Mouse (Mus musculus): ENCODE measurements around the gene Olfr652. TPM values are rescaled to one million over a fixed set of nuclear protein-coding genes. Genes with fewer than 3 reads are reported as not detected.

The Olfr652 gene
- not detected in 2 replicates for polyA plus RNA-seq (2015; fragmentation: Nextera tagmentation; extraction: Ambion mirVana)

DNA sequence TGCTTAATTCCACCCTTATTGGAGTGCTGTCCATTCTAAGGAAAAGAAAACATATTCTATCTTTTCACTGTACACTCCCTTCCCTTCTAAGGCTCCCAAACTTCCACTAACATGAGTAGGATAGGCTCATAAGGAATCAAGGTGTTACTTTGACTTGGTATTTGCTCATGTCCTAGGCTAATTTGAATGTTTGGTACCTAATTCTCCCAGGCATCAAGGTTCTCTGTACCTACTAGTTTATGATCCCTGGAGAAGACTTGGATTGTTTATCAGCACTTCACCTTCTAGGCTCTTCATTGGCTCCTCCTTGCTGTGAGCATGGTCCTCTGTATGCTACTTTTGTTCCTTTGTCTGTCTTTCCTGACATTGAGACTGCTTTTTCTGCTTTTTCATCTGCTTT, at the start of gene Olfr652:
TSS of gene Olfr652 (plus strand) at position 301 of the 400 bp plus-strand sequence.
- Histone ChIP-seq H3K27me3 (ENCODE audit: insufficient read depth, low read length) (no peaks in the 10 kb centered on the region), H3K4me3 (ENCODE audit: low read depth, low read length) (no peak within 1 kb of the TSS), H3K27ac (ENCODE audit: low read depth) (no peak within 1 kb of the TSS), H3K9me3 (ENCODE audit: low read length) (no peaks in the 10 kb centered on the region), H3K4me2 (ENCODE audit: low read depth, low read length) (no peak within 1 kb of the TSS), H3K9ac (replicated peaks) (no peak within 1 kb of the TSS), H3K36me3 (replicated peaks; ENCODE audit: insufficient read depth, low read length) (no peaks in the 10 kb centered on the region), H3K4me1 (ENCODE audit: insufficient read depth) (no peaks in the 10 kb centered on the region)
- ATAC-seq (no peak), DNase-seq (no peak)
- TF ChIP-seq EP300 (IDR thresholded peaks at IDR 0.05; ENCODE audit: low read depth) (no peak), CTCF (IDR thresholded peaks at IDR 0.05; ENCODE audit: low read depth) (no peak)

DNA sequence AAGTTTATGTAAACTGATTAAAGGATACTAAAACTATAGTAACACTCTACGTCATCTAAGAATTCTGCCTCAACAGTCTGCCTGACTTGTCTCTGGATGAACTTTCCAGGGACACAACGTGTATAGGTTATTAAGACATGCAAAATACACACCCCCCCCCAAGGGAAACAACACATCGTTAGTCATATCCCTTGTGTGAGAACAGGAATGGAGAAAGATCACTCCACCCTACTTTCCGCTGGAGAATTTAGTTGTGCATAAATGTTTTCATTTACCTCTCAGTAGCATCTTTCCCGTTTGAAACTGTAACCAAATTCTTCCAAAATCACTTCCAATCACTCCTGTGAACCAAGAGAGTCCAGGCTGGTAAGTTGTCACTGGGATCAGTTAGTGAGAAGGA, 10.9 kb upstream of the Olfr652 start, which contains the start of gene Olfr651:
TSS of gene Olfr651 (plus strand) at position 301 of the 400 bp plus-strand sequence.
- ATAC-seq (no peak), DNase-seq (no peak)
- TF ChIP-seq CTCF (IDR thresholded peaks at IDR 0.05; ENCODE audit: low read depth) (no peak), EP300 (IDR thresholded peaks at IDR 0.05; ENCODE audit: low read depth) (no peak)
- H3K4me1 ChIP-seq (ENCODE audit: insufficient read depth), result no peaks in the 10 kb centered on the region
- no peak within 1 kb of the TSS for H3K4me3 ChIP-seq (ENCODE audit: low read depth, low read length)
- H3K4me2 ChIP-seq (ENCODE audit: low read depth, low read length), result no peak within 1 kb of the TSS
- no peaks in the 10 kb centered on the region for H3K36me3 ChIP-seq (replicated peaks; ENCODE audit: insufficient read depth, low read length)
- WGBS (ENCODE audit: insufficient replicate concordance), result 73% methylated on average over 5 of the region's 5 CpGs
- H3K9me3 ChIP-seq (ENCODE audit: low read length), result no peaks in the 10 kb centered on the region
- H3K27me3 ChIP-seq (ENCODE audit: insufficient read depth, low read length), result no peaks in the 10 kb centered on the region
- H3K9ac ChIP-seq (replicated peaks), result no peak within 1 kb of the TSS
- no peak within 1 kb of the TSS for H3K27ac ChIP-seq (ENCODE audit: low read depth)

DNA sequence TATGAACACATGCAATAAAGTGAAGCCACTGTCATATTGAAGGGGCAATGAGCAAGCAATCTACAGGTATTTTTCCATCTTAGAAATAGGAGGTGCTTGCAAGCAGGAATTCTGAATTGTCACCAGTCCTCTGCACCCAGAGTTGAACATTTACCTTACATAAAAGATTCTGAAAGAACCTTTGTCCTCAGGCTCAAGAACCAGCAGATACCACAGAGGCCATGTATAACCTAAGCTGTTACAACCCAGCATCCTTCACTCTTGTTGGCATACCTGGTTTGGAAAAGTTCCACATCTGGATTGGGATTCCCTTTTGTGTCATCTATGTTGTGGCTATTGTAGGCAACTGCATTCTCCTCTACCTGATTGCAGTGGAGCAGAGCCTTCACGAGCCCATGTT, 8.0 kb upstream of the Olfr652 start:
- Histone ChIP-seq H3K4me3 (ENCODE audit: low read depth, low read length) (no peak overlapping the region), H3K27ac (ENCODE audit: low read depth) (no peak overlapping the region), H3K4me1 (ENCODE audit: insufficient read depth) (no peaks in the 10 kb centered on the region), H3K9me3 (ENCODE audit: low read length) (no peaks in the 10 kb centered on the region), H3K36me3 (replicated peaks; ENCODE audit: insufficient read depth, low read length) (no peaks in the 10 kb centered on the region), H3K4me2 (ENCODE audit: low read depth, low read length) (no peak overlapping the region), H3K9ac (replicated peaks) (no peak overlapping the region), H3K27me3 (ENCODE audit: insufficient read depth, low read length) (no peaks in the 10 kb centered on the region)
- no peak for ATAC-seq
- TF ChIP-seq EP300 (IDR thresholded peaks at IDR 0.05; ENCODE audit: low read depth) (no peak), CTCF (IDR thresholded peaks at IDR 0.05; ENCODE audit: low read depth) (no peak)
- DNase-seq, result no peak
- WGBS (ENCODE audit: insufficient replicate concordance), result 56% methylated on average over 1 of the region's 1 CpGs

DNA sequence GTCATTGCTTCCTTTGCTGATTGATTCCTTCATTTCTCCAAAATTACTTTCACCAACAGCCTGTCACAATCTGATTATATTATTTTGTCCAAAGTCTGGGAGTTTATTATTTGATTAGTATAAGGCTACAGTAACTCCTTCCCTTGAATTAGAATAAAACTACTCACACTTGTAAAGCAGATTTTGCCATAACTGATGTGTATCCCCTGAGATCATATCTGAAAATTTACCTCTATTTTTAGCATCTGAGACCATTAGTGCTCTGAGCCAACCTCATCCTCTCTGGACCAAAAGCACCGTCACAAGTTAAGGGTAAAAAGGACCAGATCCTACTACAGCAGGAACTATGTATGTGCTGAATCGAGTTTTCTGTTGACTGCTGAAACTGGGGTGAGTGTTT, 16.3 kb downstream of the Olfr652 start, which contains the start of gene Olfr653:
TSS of gene Olfr653 (plus strand) at position 301 of the 400 bp plus-strand sequence.
- Histone ChIP-seq H3K36me3 (replicated peaks; ENCODE audit: insufficient read depth, low read length) (no peaks in the 10 kb centered on the region), H3K4me2 (ENCODE audit: low read depth, low read length) (no peak within 1 kb of the TSS), H3K4me1 (ENCODE audit: insufficient read depth) (no peaks in the 10 kb centered on the region), H3K9me3 (ENCODE audit: low read length) (no peaks in the 10 kb centered on the region), H3K27ac (ENCODE audit: low read depth) (no peak within 1 kb of the TSS), H3K4me3 (ENCODE audit: low read depth, low read length) (no peak within 1 kb of the TSS), H3K9ac (replicated peaks) (no peak within 1 kb of the TSS), H3K27me3 (ENCODE audit: insufficient read depth, low read length) (no peaks in the 10 kb centered on the region)
- 57% methylated on average over 2 of the region's 2 CpGs for WGBS (ENCODE audit: insufficient replicate concordance)
- DNase-seq (no peak), ATAC-seq (no peak)
- no peak for TF ChIP-seq CTCF (IDR thresholded peaks at IDR 0.05; ENCODE audit: low read depth)
- no peak for TF ChIP-seq EP300 (IDR thresholded peaks at IDR 0.05; ENCODE audit: low read depth)

DNA sequence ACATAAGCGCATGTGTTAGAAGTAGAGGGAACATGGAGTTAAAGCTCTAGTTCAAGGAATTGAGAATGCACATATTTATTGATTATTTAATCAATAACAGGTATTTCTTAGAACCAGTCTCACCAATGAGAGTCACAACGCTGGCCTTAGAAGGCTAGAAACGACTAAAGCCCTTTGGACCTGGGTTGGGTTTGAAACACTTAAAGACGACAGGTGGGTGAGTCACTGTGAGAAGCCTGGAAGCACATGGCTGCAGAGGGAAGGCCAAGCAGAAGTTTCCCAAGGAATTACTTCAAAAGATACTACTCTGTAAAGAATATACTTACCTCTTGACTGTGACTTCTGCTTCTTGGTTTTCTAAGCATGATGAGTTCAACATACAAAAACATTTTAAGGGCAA, 20.1 kb downstream of the Olfr652 start:
- Histone ChIP-seq H3K27ac (ENCODE audit: low read depth) (no peak overlapping the region), H3K36me3 (replicated peaks; ENCODE audit: insufficient read depth, low read length) (no peaks in the 10 kb centered on the region), H3K9me3 (ENCODE audit: low read length) (no peaks in the 10 kb centered on the region), H3K4me2 (ENCODE audit: low read depth, low read length) (no peak overlapping the region), H3K4me1 (ENCODE audit: insufficient read depth) (no peaks in the 10 kb centered on the region), H3K4me3 (ENCODE audit: low read depth, low read length) (no peak overlapping the region), H3K9ac (replicated peaks) (no peak overlapping the region), H3K27me3 (ENCODE audit: insufficient read depth, low read length) (no peaks in the 10 kb centered on the region)
- 81% methylated on average over 4 of the region's 4 CpGs for WGBS (ENCODE audit: insufficient replicate concordance)
- ATAC-seq (no peak), DNase-seq (no peak)
- no peak for TF ChIP-seq EP300 (IDR thresholded peaks at IDR 0.05; ENCODE audit: low read depth)
- TF ChIP-seq CTCF (IDR thresholded peaks at IDR 0.05; ENCODE audit: low read depth), result no peak

DNA sequence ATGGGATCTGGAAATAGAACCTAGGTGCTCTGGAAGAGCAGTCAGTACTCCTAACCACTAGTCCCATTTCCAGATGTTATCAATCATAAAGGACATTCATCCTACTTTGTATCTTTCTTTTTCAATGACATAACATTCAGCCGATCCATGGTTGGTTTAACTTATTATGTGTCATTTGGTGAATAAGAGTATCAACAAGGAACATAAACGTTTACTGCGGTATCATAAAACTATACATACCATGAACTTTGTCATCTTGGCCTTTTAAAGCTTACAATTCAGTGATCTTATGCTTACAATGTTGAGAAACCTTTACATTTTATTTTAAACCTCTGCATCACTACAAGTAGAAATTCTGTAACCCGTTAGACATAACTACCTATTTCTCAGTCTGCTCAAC, 20.7 kb downstream of the Olfr652 start:
- no peaks in the 10 kb centered on the region for H3K4me1 ChIP-seq (ENCODE audit: insufficient read depth)
- no peaks in the 10 kb centered on the region for H3K36me3 ChIP-seq (replicated peaks; ENCODE audit: insufficient read depth, low read length)
- no peak overlapping the region for H3K4me2 ChIP-seq (ENCODE audit: low read depth, low read length)
- ATAC-seq (no peak), DNase-seq (no peak)
- H3K9ac ChIP-seq (replicated peaks), result no peak overlapping the region
- H3K27me3 ChIP-seq (ENCODE audit: insufficient read depth, low read length), result no peaks in the 10 kb centered on the region
- H3K4me3 ChIP-seq (ENCODE audit: low read depth, low read length), result no peak overlapping the region
- no peak overlapping the region for H3K27ac ChIP-seq (ENCODE audit: low read depth)
- 73% methylated on average over 4 of the region's 4 CpGs for WGBS (ENCODE audit: insufficient replicate concordance)
- no peaks in the 10 kb centered on the region for H3K9me3 ChIP-seq (ENCODE audit: low read length)
- TF ChIP-seq CTCF (IDR thresholded peaks at IDR 0.05; ENCODE audit: low read depth) (no peak), EP300 (IDR thresholded peaks at IDR 0.05; ENCODE audit: low read depth) (no peak)

DNA sequence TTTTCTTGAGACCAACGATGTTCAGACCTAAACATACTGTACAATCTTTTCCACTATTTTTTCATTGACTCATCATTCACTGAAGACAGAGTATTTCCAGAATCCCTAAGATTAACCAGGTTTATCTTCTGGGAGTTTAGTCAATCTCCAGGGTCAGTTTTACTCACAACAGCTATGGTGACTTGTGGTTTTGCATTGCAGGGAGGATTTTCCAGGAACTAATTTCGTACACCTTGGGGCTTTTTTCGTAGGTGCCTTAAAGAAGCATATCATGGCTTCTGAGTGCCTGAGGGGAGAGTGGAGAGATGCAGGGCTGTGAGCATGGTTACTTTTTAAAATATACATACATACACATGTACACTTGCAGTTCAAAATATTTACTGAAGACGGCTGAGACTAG, 26.0 kb downstream of the Olfr652 start, which contains the start of gene Olfr654:
TSS of gene Olfr654 (plus strand) at position 301 of the 400 bp plus-strand sequence.
- no peak within 1 kb of the TSS for H3K9ac ChIP-seq (replicated peaks)
- no peaks in the 10 kb centered on the region for H3K9me3 ChIP-seq (ENCODE audit: low read length)
- H3K36me3 ChIP-seq (replicated peaks; ENCODE audit: insufficient read depth, low read length), result no peaks in the 10 kb centered on the region
- no peaks in the 10 kb centered on the region for H3K4me1 ChIP-seq (ENCODE audit: insufficient read depth)
- DNase-seq (no peak), ATAC-seq (no peak)
- H3K27ac ChIP-seq (ENCODE audit: low read depth), result no peak within 1 kb of the TSS
- no peak within 1 kb of the TSS for H3K4me3 ChIP-seq (ENCODE audit: low read depth, low read length)
- TF ChIP-seq CTCF (IDR thresholded peaks at IDR 0.05; ENCODE audit: low read depth) (no peak), EP300 (IDR thresholded peaks at IDR 0.05; ENCODE audit: low read depth) (no peak)
- no peaks in the 10 kb centered on the region for H3K27me3 ChIP-seq (ENCODE audit: insufficient read depth, low read length)
- 69% methylated on average over 4 of the region's 4 CpGs for WGBS (ENCODE audit: insufficient replicate concordance)
- no peak within 1 kb of the TSS for H3K4me2 ChIP-seq (ENCODE audit: low read depth, low read length)

All from liver, postnatal 0 days (tissue).